Mouse (Mus musculus) kidney, postnatal 25 days (tissue): ENCODE measurements around the gene Fam160a1.

ENCODE experiments used
- DNase-seq, 2 experiments: peaks; one replicate each; pipeline ENCODE4 v3.0.0; 2021; ENCODE audit warnings: mixed read lengths in 2 of 2

The Fam160a1 gene

GRCm38 (mm10) chr3:85677133-85677532 is 140.0 kb downstream of the Fam160a1 start:
- no peak for DNase-seq

GRCm38 (mm10) chr3:85669844-85670243 is 147.2 kb downstream of the Fam160a1 start:
- no peak for DNase-seq

GRCm38 (mm10) chr3:85667683-85668082 is 149.4 kb downstream of the Fam160a1 start:
- DNase-seq: no peak

GRCm38 (mm10) chr3:85666736-85667135 is 150.4 kb downstream of the Fam160a1 start:
- no peak for DNase-seq

- peak; percentile 26 to 61 for DNase-seq
Observed at GRCm38 (mm10) chr3:85666166-85666565, 150.9 kb downstream of the Fam160a1 start.

- DNase-seq: peak in 1 of 2 experiments; percentile 42
Observed at GRCm38 (mm10) chr3:85664591-85665171, 152.4 kb downstream of the Fam160a1 start.

- DNase-seq: peak; percentile 31 to 68
Observed at GRCm38 (mm10) chr3:85663826-85664225, 153.3 kb downstream of the Fam160a1 start.

GRCm38 (mm10) chr3:85661926-85662813 is 154.9 kb downstream of the Fam160a1 start:
- DNase-seq: no peak

- DNase-seq: no peak
Observed at GRCm38 (mm10) chr3:85659681-85660080, 157.4 kb downstream of the Fam160a1 start.

- DNase-seq: no peak
Observed at GRCm38 (mm10) chr3:85655538-85655937, 161.6 kb downstream of the Fam160a1 start.

GRCm38 (mm10) chr3:85652727-85653665 is 164.1 kb downstream of the Fam160a1 start:
- no peak for DNase-seq

GRCm38 (mm10) chr3:85649176-85649575 is 167.9 kb downstream of the Fam160a1 start:
- DNase-seq: no peak

GRCm38 (mm10) chr3:85645517-85646004 is 171.5 kb downstream of the Fam160a1 start:
- DNase-seq: no peak

GRCm38 (mm10) chr3:85644814-85645213 is 172.3 kb downstream of the Fam160a1 start:
- no peak for DNase-seq

GRCm38 (mm10) chr3:85641751-85642150 is 175.3 kb downstream of the Fam160a1 start:
- DNase-seq: no peak

GRCm38 (mm10) chr3:85636716-85637447 is 180.2 kb downstream of the Fam160a1 start:
- DNase-seq: no peak

GRCm38 (mm10) chr3:85635591-85635990 is 181.5 kb downstream of the Fam160a1 start:
- DNase-seq: no peak

GRCm38 (mm10) chr3:85635126-85635419 is 182.0 kb downstream of the Fam160a1 start:
- no peak for DNase-seq

- no peak for DNase-seq
Observed at GRCm38 (mm10) chr3:85634389-85635125, 182.5 kb downstream of the Fam160a1 start.

GRCm38 (mm10) chr3:85633733-85634132 is 183.4 kb downstream of the Fam160a1 start:
- no peak for DNase-seq

- no peak for DNase-seq
Observed at GRCm38 (mm10) chr3:85629895-85630510, 187.1 kb downstream of the Fam160a1 start.
